Mouse (Mus musculus): ENCODE data around the gene Iqschfp. TPM values are rescaled to one million over a fixed set of nuclear protein-coding genes. Genes with fewer than 3 reads are reported as not detected.

The Iqschfp gene
- polyA plus RNA-seq, 1 experiment, result not detected

- TF ChIP-seq CTCF (IDR thresholded peaks at IDR 0.05; ENCODE audit: borderline replicate concordance, control insufficient read depth, extremely low read depth, insufficient read depth, low read length, poor library complexity) (no peak), POLR2A (IDR thresholded peaks at IDR 0.05; ENCODE audit: control insufficient read depth, extremely low read depth, insufficient read depth, low read length, poor library complexity) (no peak)
- DNase-seq, result no peak
- WGBS, result 95% methylated on average over 2 of the region's 2 CpGs
Measured at GRCm38 (mm10) chr3:68434897-68435296, 542.9 kb downstream of the Iqschfp start.

GRCm38 (mm10) chr3:68448480-68448879 lies 556.4 kb downstream of the Iqschfp start:
- Histone ChIP-seq H3K27ac (ENCODE audit: control insufficient read depth, insufficient read depth, low read length) (no peak overlapping the region), H3K4me1 (replicated peaks; ENCODE audit: control insufficient read depth, insufficient read depth, low read length) (no peaks in the 10 kb centered on the region), H3K4me3 (ENCODE audit: control insufficient read depth, insufficient read depth, low read length) (no peak overlapping the region), H3K36me3 (ENCODE audit: control insufficient read depth, insufficient read depth, low read length) (no peaks in the 10 kb centered on the region), H3K27me3 (ENCODE audit: control insufficient read depth, insufficient read depth, low read length) (no peaks in the 10 kb centered on the region)
- no peak for DNase-seq
- TF ChIP-seq POLR2A (IDR thresholded peaks at IDR 0.05; ENCODE audit: control insufficient read depth, extremely low read depth, insufficient read depth, low read length, poor library complexity), result no peak
- TF ChIP-seq CTCF (IDR thresholded peaks at IDR 0.05; ENCODE audit: borderline replicate concordance, control insufficient read depth, extremely low read depth, insufficient read depth, low read length, poor library complexity), result no peak
- 74% methylated on average over 2 of the region's 2 CpGs for WGBS

More at GRCm38 (mm10) chr3:68434897-68435296, 542.9 kb downstream of the Iqschfp start:
- H3K27me3 ChIP-seq (ENCODE audit: control insufficient read depth, insufficient read depth, low read length), result no peaks in the 10 kb centered on the region
- no peaks in the 10 kb centered on the region for H3K36me3 ChIP-seq (ENCODE audit: control insufficient read depth, insufficient read depth, low read length)
- no peaks in the 10 kb centered on the region for H3K4me1 ChIP-seq (replicated peaks; ENCODE audit: control insufficient read depth, insufficient read depth, low read length)
- H3K4me3 ChIP-seq (ENCODE audit: control insufficient read depth, insufficient read depth, low read length), result no peak overlapping the region
- no peak overlapping the region for H3K27ac ChIP-seq (ENCODE audit: control insufficient read depth, insufficient read depth, low read length)

GRCm38 (mm10) chr3:68451634-68452033 lies 559.6 kb downstream of the Iqschfp start:
- H3K36me3 ChIP-seq (ENCODE audit: control insufficient read depth, insufficient read depth, low read length), result no peaks in the 10 kb centered on the region
- no peak overlapping the region for H3K27ac ChIP-seq (ENCODE audit: control insufficient read depth, insufficient read depth, low read length)
- 96% methylated on average over 1 of the region's 1 CpGs for WGBS
- H3K4me1 ChIP-seq (replicated peaks; ENCODE audit: control insufficient read depth, insufficient read depth, low read length), result no peaks in the 10 kb centered on the region
- TF ChIP-seq POLR2A (IDR thresholded peaks at IDR 0.05; ENCODE audit: control insufficient read depth, extremely low read depth, insufficient read depth, low read length, poor library complexity) (no peak), CTCF (IDR thresholded peaks at IDR 0.05; ENCODE audit: borderline replicate concordance, control insufficient read depth, extremely low read depth, insufficient read depth, low read length, poor library complexity) (no peak)
- DNase-seq, result no peak
- no peaks in the 10 kb centered on the region for H3K27me3 ChIP-seq (ENCODE audit: control insufficient read depth, insufficient read depth, low read length)
- H3K4me3 ChIP-seq (ENCODE audit: control insufficient read depth, insufficient read depth, low read length), result no peak overlapping the region

- no peaks in the 10 kb centered on the region for H3K27me3 ChIP-seq (ENCODE audit: control insufficient read depth, insufficient read depth, low read length)
- DNase-seq, result no peak
- no peaks in the 10 kb centered on the region for H3K36me3 ChIP-seq (ENCODE audit: control insufficient read depth, insufficient read depth, low read length)
- TF ChIP-seq POLR2A (IDR thresholded peaks at IDR 0.05; ENCODE audit: control insufficient read depth, extremely low read depth, insufficient read depth, low read length, poor library complexity), result no peak
- TF ChIP-seq CTCF (IDR thresholded peaks at IDR 0.05; ENCODE audit: borderline replicate concordance, control insufficient read depth, extremely low read depth, insufficient read depth, low read length, poor library complexity), result no peak
- H3K4me3 ChIP-seq (ENCODE audit: control insufficient read depth, insufficient read depth, low read length), result no peak overlapping the region
- H3K4me1 ChIP-seq (replicated peaks; ENCODE audit: control insufficient read depth, insufficient read depth, low read length), result no peaks in the 10 kb centered on the region
- no peak overlapping the region for H3K27ac ChIP-seq (ENCODE audit: control insufficient read depth, insufficient read depth, low read length)
- whole genome bisulfite sequencing, result 10% methylated on average over 5 of the region's 5 CpGs
Measured at GRCm38 (mm10) chr3:68453266-68453665, 561.2 kb downstream of the Iqschfp start.

- no peaks in the 10 kb centered on the region for H3K36me3 ChIP-seq (ENCODE audit: control insufficient read depth, insufficient read depth, low read length)
- no peak overlapping the region for H3K27ac ChIP-seq (ENCODE audit: control insufficient read depth, insufficient read depth, low read length)
- no peak for DNase-seq
- 76% methylated on average over 10 of the region's 10 CpGs for WGBS
- no peak for TF ChIP-seq CTCF (IDR thresholded peaks at IDR 0.05; ENCODE audit: borderline replicate concordance, control insufficient read depth, extremely low read depth, insufficient read depth, low read length, poor library complexity)
- TF ChIP-seq POLR2A (IDR thresholded peaks at IDR 0.05; ENCODE audit: control insufficient read depth, extremely low read depth, insufficient read depth, low read length, poor library complexity), result no peak
- no peaks in the 10 kb centered on the region for H3K4me1 ChIP-seq (replicated peaks; ENCODE audit: control insufficient read depth, insufficient read depth, low read length)
- no peaks in the 10 kb centered on the region for H3K27me3 ChIP-seq (ENCODE audit: control insufficient read depth, insufficient read depth, low read length)
- H3K4me3 ChIP-seq (ENCODE audit: control insufficient read depth, insufficient read depth, low read length), result no peak overlapping the region
Measured at GRCm38 (mm10) chr3:68453719-68454455, 561.9 kb downstream of the Iqschfp start.

- TF ChIP-seq POLR2A (IDR thresholded peaks at IDR 0.05; ENCODE audit: control insufficient read depth, extremely low read depth, insufficient read depth, low read length, poor library complexity), result no peak
- TF ChIP-seq CTCF (IDR thresholded peaks at IDR 0.05; ENCODE audit: borderline replicate concordance, control insufficient read depth, extremely low read depth, insufficient read depth, low read length, poor library complexity), result no peak
- H3K4me1 ChIP-seq (replicated peaks; ENCODE audit: control insufficient read depth, insufficient read depth, low read length), result no peaks in the 10 kb centered on the region
- no peak overlapping the region for H3K4me3 ChIP-seq (ENCODE audit: control insufficient read depth, insufficient read depth, low read length)
- 73% methylated on average over 5 of the region's 5 CpGs for WGBS
- H3K36me3 ChIP-seq (ENCODE audit: control insufficient read depth, insufficient read depth, low read length), result no peaks in the 10 kb centered on the region
- DNase-seq, result no peak
- H3K27me3 ChIP-seq (ENCODE audit: control insufficient read depth, insufficient read depth, low read length), result no peaks in the 10 kb centered on the region
- no peak overlapping the region for H3K27ac ChIP-seq (ENCODE audit: control insufficient read depth, insufficient read depth, low read length)
Measured at GRCm38 (mm10) chr3:68466643-68467042, 574.6 kb downstream of the Iqschfp start.

All from thymus, adult 2 months (tissue).